Comparison of ENCODE assay signal across 10 mouse cellular contexts in the genomic region with DNA sequence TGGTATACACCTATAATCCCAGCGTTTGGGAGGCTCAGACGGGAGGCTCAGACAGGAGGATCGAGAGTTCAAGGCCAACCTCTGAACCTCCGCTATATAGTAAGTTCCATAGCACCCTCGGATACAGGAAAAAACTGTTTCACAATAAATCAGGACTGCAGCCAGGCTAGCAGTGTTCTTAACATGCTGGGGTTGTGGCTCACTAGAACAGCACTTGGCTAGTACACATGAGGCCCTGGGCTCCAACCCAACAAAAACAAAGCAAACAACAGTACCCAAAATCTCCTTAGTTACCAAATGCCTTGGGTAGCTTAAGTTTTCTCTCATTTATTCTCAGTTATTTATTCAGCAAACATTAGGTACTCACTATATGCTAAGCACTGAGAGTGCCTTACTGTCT. TPM values are rescaled to one million over a fixed set of nuclear protein-coding genes. Genes with fewer than 3 reads are reported as not detected.
A peak's percentile ranks its signal among the peaks of the same experiment; 100 is the strongest.
DNase-seq lines count a peak whose midpoint lies in the region; ATAC-seq and TF ChIP-seq lines count a peak whose summit lies in the region.
"Had no signal": no experiment of that assay in that cellular context is flagged by ENCODE, and none has a peak within 500 bp of the region (broad histone marks: within the 10 kb centered on the region; RNA-seq: fewer than 3 reads in every experiment).

No protein-coding gene starts in this region.

- H3K36me3 ChIP-seq in kidney, embryonic 14.5 days (ENCODE audit: control insufficient read depth, insufficient read depth, low read length) = no peaks in the 10 kb centered on the region; the same call in 1 of the 2 replicates
- H3K36me3 ChIP-seq in embryonic facial prominence, embryonic 14.5 days (ENCODE audit: control insufficient read depth, insufficient read depth, low read length) = 0 out of 2 replicates have a peak, but pooled peaks cover 3% of the 10 kb centered on the region
- H3K36me3 ChIP-seq in heart, embryonic 11.5 days (ENCODE audit: control insufficient read depth, insufficient read depth, low read length) = no peaks in the 10 kb centered on the region; the same call in 1 of the 2 replicates
- no peaks in the 10 kb centered on the region for H3K36me3 ChIP-seq in lung, postnatal 0 days (ENCODE audit: insufficient read depth, low read length)
- H3K36me3 ChIP-seq: liver, embryonic 13.5 days had no signal

- H3K4me3 ChIP-seq in kidney, embryonic 14.5 days (ENCODE audit: low read length) = no peak overlapping the region
- no peak overlapping the region for H3K4me3 ChIP-seq in embryonic facial prominence, embryonic 14.5 days (ENCODE audit: low read depth, low read length)
- H3K4me3 ChIP-seq in heart, embryonic 11.5 days (ENCODE audit: low read depth, low read length) = no peak overlapping the region
- no peak overlapping the region for H3K4me3 ChIP-seq in lung, postnatal 0 days (ENCODE audit: low read depth, low read length)
- H3K4me3 ChIP-seq: liver, embryonic 13.5 days had no signal

- DNase-seq in kidney, adult 8-10 months = peak; percentile 50 to 68
- no peak for DNase-seq in embryonic facial prominence, embryonic 14.5 days (ENCODE audit: low spot score)
- DNase-seq in lung, postnatal 0 days (ENCODE audit: low spot score) = peak; percentile 58
- DNase-seq in spleen, postnatal 10 days (ENCODE audit: low spot score in 2 of 2) = no peak
- DNase-seq in frontal cortex, adult 2 months (ENCODE audit: extremely low spot score in 1 of 2, low spot score in 1 of 2) = no peak
- no peak for DNase-seq in ovary, postnatal 10 days (ENCODE audit: low spot score)
- DNase-seq: cerebellum, adult 11 months; liver, embryonic 13.5 days had no signal

- H3K9ac ChIP-seq in kidney, embryonic 14.5 days (ENCODE audit: low read depth, low read length) = no peak overlapping the region
- no peak overlapping the region for H3K9ac ChIP-seq in embryonic facial prominence, embryonic 14.5 days (ENCODE audit: low read depth, low read length)
- no peak overlapping the region for H3K9ac ChIP-seq in heart, embryonic 11.5 days (ENCODE audit: low read depth, low read length)
- no peak overlapping the region for H3K9ac ChIP-seq in lung, postnatal 0 days (replicated peaks; ENCODE audit: low read depth)
- H3K9ac ChIP-seq: liver, embryonic 13.5 days had no signal

- no peak overlapping the region; the same call in 1 of the 2 replicates for H3K27ac ChIP-seq in kidney, embryonic 14.5 days (ENCODE audit: low read depth, low read length)
- H3K27ac ChIP-seq in embryonic facial prominence, embryonic 14.5 days (replicated peaks; ENCODE audit: low read depth, low read length) = peak overlapping the region; percentile 66
- H3K27ac ChIP-seq in heart, embryonic 11.5 days (ENCODE audit: low read depth, low read length) = peak overlapping the region; percentile 68
- peak overlapping the region; percentile 62 for H3K27ac ChIP-seq in lung, postnatal 0 days (ENCODE audit: low read length)
- H3K27ac ChIP-seq: liver, embryonic 13.5 days had no signal

- 78% methylated on average over 5 of the region's 5 CpGs for WGBS in kidney, embryonic 14.5 days
- WGBS in embryonic facial prominence, embryonic 14.5 days = 81% methylated on average over 5 of the region's 5 CpGs
- 82% methylated on average over 5 of the region's 5 CpGs for WGBS in heart, embryonic 11.5 days (ENCODE audit: insufficient replicate concordance)
- WGBS in lung, postnatal 0 days = 64% methylated on average over 5 of the region's 5 CpGs

- TF ChIP-seq CTCF in lung, postnatal 0 days (IDR thresholded peaks at IDR 0.05) = no peak

- no peak for ATAC-seq in kidney, embryonic 14.5 days (ENCODE audit: low FRiP score, low TSS enrichment)
- no peak for ATAC-seq in embryonic facial prominence, embryonic 14.5 days (ENCODE audit: low read depth)
- ATAC-seq in heart, embryonic 11.5 days (replicated peaks; ENCODE audit: insufficient number of reproducible peaks, low FRiP score, low TSS enrichment) = no peak
- no peak for ATAC-seq in lung, postnatal 0 days

- H3K4me2 ChIP-seq in kidney, embryonic 14.5 days (replicated peaks; ENCODE audit: low read depth, low read length) = no peak overlapping the region
- no peak overlapping the region for H3K4me2 ChIP-seq in embryonic facial prominence, embryonic 14.5 days (ENCODE audit: low read depth, low read length)
- no peak overlapping the region for H3K4me2 ChIP-seq in heart, embryonic 11.5 days
- no peak overlapping the region for H3K4me2 ChIP-seq in lung, postnatal 0 days (replicated peaks; ENCODE audit: low read depth, low read length)
- H3K4me2 ChIP-seq: liver, embryonic 13.5 days had no signal

- no peak for TF ChIP-seq EP300 in lung, postnatal 0 days (IDR thresholded peaks at IDR 0.05)

- no peaks in the 10 kb centered on the region for H3K9me3 ChIP-seq in kidney, embryonic 14.5 days (ENCODE audit: control insufficient read depth, low read length)
- no peaks in the 10 kb centered on the region for H3K9me3 ChIP-seq in embryonic facial prominence, embryonic 14.5 days (ENCODE audit: control insufficient read depth, low read length)
- no peaks in the 10 kb centered on the region for H3K9me3 ChIP-seq in heart, embryonic 11.5 days (replicated peaks; ENCODE audit: control insufficient read depth, low read length)
- no peaks in the 10 kb centered on the region for H3K9me3 ChIP-seq in lung, postnatal 0 days (ENCODE audit: low read length)
- H3K9me3 ChIP-seq: liver, embryonic 13.5 days had no signal

- H3K4me1 ChIP-seq in kidney, embryonic 14.5 days (ENCODE audit: control insufficient read depth, insufficient read depth, low read length) = peaks cover 46% of the 10 kb centered on the region
- H3K4me1 ChIP-seq in embryonic facial prominence, embryonic 14.5 days (ENCODE audit: control insufficient read depth, insufficient read depth, low read length) = peaks cover 38% of the 10 kb centered on the region
- H3K4me1 ChIP-seq in heart, embryonic 11.5 days (ENCODE audit: control insufficient read depth, insufficient read depth, low read length) = peaks cover 60% of the 10 kb centered on the region
- peaks cover 52% of the 10 kb centered on the region for H3K4me1 ChIP-seq in lung, postnatal 0 days (ENCODE audit: insufficient read depth, low read depth, low read length)

- no peaks in the 10 kb centered on the region for H3K27me3 ChIP-seq in kidney, embryonic 14.5 days (ENCODE audit: control insufficient read depth, insufficient read depth, low read length)
- H3K27me3 ChIP-seq in embryonic facial prominence, embryonic 14.5 days (replicated peaks; ENCODE audit: control insufficient read depth, insufficient read depth, low read length) = no peaks in the 10 kb centered on the region
- H3K27me3 ChIP-seq in heart, embryonic 11.5 days (ENCODE audit: control insufficient read depth, insufficient read depth, low read length) = no peaks in the 10 kb centered on the region
- H3K27me3 ChIP-seq in lung, postnatal 0 days (replicated peaks; ENCODE audit: insufficient read depth, low read length) = no peaks in the 10 kb centered on the region
- H3K27me3 ChIP-seq: liver, embryonic 13.5 days had no signal

RNA-seq across cellular contexts. Expression of a gene that starts 21.7 kb away (rescaled TPM):
- 96.6 and 100 TPM in 2 replicates for polyA plus RNA-seq in kidney, embryonic 14.5 days (2014; fragmentation: Nextera tagmentation; extraction: Ambion mirVana)
- 130 and 151 TPM in 2 replicates for polyA plus RNA-seq in embryonic facial prominence, embryonic 14.5 days (2014; fragmentation: Nextera tagmentation; extraction: Ambion mirVana)
- polyA plus RNA-seq in heart, embryonic 11.5 days (2014; fragmentation: Nextera tagmentation; extraction: Ambion mirVana) = 130 and 148 TPM in 2 replicates
- 136 and 158 TPM in 2 replicates for polyA plus RNA-seq in lung, postnatal 0 days (2015; fragmentation: Nextera tagmentation; extraction: Ambion mirVana)
- polyA plus RNA-seq in frontal cortex, adult 2 months (2012; rRNA removed) = 56.9 and 60.6 TPM in 2 replicates

Comparison
In these comparisons a context has a peak if more than half of its experiments do, and no peak if none do; other contexts are left out.
1. DNase-seq: peak in kidney, adult 8-10 months (2 of 2) and lung, postnatal 0 days (single experiment); none in embryonic facial prominence, embryonic 14.5 days (single experiment), spleen, postnatal 10 days (0 of 2), frontal cortex, adult 2 months (0 of 2) and ovary, postnatal 10 days (single experiment).